Mouse (Mus musculus): ENCODE measurements around the gene Wdr64.

- TF ChIP-seq CTCF (IDR thresholded peaks at IDR 0.05; ENCODE audit: insufficient read depth, low read depth, low read length) (no peak), POLR2A (IDR thresholded peaks at IDR 0.05; ENCODE audit: insufficient read depth, low read depth, low read length) (no peak)
Measured at GRCm38 (mm10) chr1:175680995-175681394, 17.4 kb upstream of the Wdr64 start.

Data from olfactory bulb, adult 2 months (tissue).